Mouse (Mus musculus) hindbrain, embryonic 13.5 days (tissue): Measurements from ENCODE around the gene Tead3. TPM values are rescaled to one million over a fixed set of nuclear protein-coding genes. Genes with fewer than 3 reads are reported as not detected.
"Not testable (repeated sequence)": the region's sequence is repeated elsewhere in the genome, so short reads cannot be mapped to it uniquely, and the experiment has no call there.

ENCODE experiments used
- ATAC-seq: fragments of 200-750 bp; cut with Nextera tagmentation; 2 replicates; pipeline ENCODE4 v1.8.0; 2017; ENCODE audit warnings: moderate TSS enrichment; ENCODE audit not compliant: low FRiP score
- H3K27ac ChIP-seq: fragments of 300-500 bp; sonication (generic); 2 replicates; pipeline ENCODE4 v1.5.1; 2015; ENCODE audit warnings: inconsistent platforms, mild to moderate bottlenecking, moderate library complexity
- H3K27me3 ChIP-seq: fragments of 300-500 bp; sonication (generic); 2 replicates; pipeline ENCODE4 v1.6.1; 2015; ENCODE audit warnings: mild to moderate bottlenecking, inconsistent platforms
- H3K36me3 ChIP-seq: fragments of 300-500 bp; sonication (generic); 2 replicates; pipeline ENCODE4 v1.6.1; 2015; ENCODE audit warnings: mild to moderate bottlenecking, inconsistent platforms
- H3K4me1 ChIP-seq: fragments of 300-500 bp; sonication (generic); replicated peaks from 2 replicates; pipeline ENCODE4 v1.6.1; 2015; ENCODE audit warnings: inconsistent platforms
- H3K4me2 ChIP-seq: fragments of 300-500 bp; sonication (generic); 2 replicates; pipeline ENCODE4 v1.6.1; 2015; ENCODE audit warnings: inconsistent platforms, mild to moderate bottlenecking, moderate library complexity
- H3K4me3 ChIP-seq: fragments of 300-500 bp; sonication (generic); 2 replicates; pipeline ENCODE4 v1.5.1; 2015; ENCODE audit warnings: mild to moderate bottlenecking, inconsistent platforms
- H3K9ac ChIP-seq: fragments of 300-500 bp; sonication (generic); 2 replicates; pipeline ENCODE4 v1.6.1; 2015; ENCODE audit warnings: mild to moderate bottlenecking, inconsistent platforms
- H3K9me3 ChIP-seq: fragments of 300-500 bp; sonication (generic); 2 replicates; pipeline ENCODE4 v1.6.1; 2016; ENCODE audit warnings: inconsistent platforms
- WGBS: fragments of 180-500 bp; shearing (Covaris S2); methylation state at CpG from one replicate; pipeline ENCODE4 v1.1.7; 2015; 5-methylcytosine and 5-hydroxymethylcytosine counted together
- polyA plus RNA-seq: library from polyadenylated mRNA; unstranded; fragments of >200 nt; fragmentation: Nextera tagmentation; extraction: Ambion mirVana; gene quantifications from 2 replicates; pipeline ENCODE4 v1.2.1, GENCODE M21; 2015

The Tead3 gene
- polyA plus RNA-seq, 1 experiment from 2014 or later, result 1.8 TPM

- Histone ChIP-seq H3K9ac (no peak overlapping the region), H3K4me3 (no peak overlapping the region), H3K36me3 (no peaks in the 10 kb centered on the region), H3K27ac (no peak overlapping the region), H3K27me3 (peaks cover 42% of the 10 kb centered on the region), H3K4me2 (no peak overlapping the region), H3K9me3 (no peaks in the 10 kb centered on the region), H3K4me1 (no peaks in the 10 kb centered on the region; the same call in 1 of the 2 replicates)
- no peak for ATAC-seq
- WGBS, result 54% methylated on average over 1 of the region's 1 CpGs
These were observed 21.3 kb upstream of the Tead3 start for GRCm38 (mm10) chr17:28371941-28372340.

GRCm38 (mm10) chr17:28371286-28371685, 20.7 kb upstream of the Tead3 start:
- H3K4me3 ChIP-seq, result no peak overlapping the region
- H3K27me3 ChIP-seq, result peaks cover 38% of the 10 kb centered on the region
- no peak for ATAC-seq
- WGBS, result 67% methylated on average over 2 of the region's 2 CpGs
- no peaks in the 10 kb centered on the region for H3K36me3 ChIP-seq
- H3K27ac ChIP-seq, result no peak overlapping the region
- H3K9me3 ChIP-seq, result no peaks in the 10 kb centered on the region
- H3K9ac ChIP-seq, result no peak overlapping the region
- no peaks in the 10 kb centered on the region; the same call in 1 of the 2 replicates for H3K4me1 ChIP-seq
- H3K4me2 ChIP-seq, result no peak overlapping the region

- ATAC-seq, result no peak
- Histone ChIP-seq H3K4me2 (no peak overlapping the region), H3K4me1 (peaks cover 7% of the 10 kb centered on the region), H3K9me3 (no peaks in the 10 kb centered on the region), H3K4me3 (no peak overlapping the region), H3K27ac (no peak overlapping the region), H3K9ac (no peak overlapping the region), H3K36me3 (no peaks in the 10 kb centered on the region), H3K27me3 (peaks cover 36% of the 10 kb centered on the region)
- WGBS, result 77% methylated on average over 5 of the region's 5 CpGs
These were observed 18.4 kb upstream of the Tead3 start for GRCm38 (mm10) chr17:28369056-28369455.

DNA sequence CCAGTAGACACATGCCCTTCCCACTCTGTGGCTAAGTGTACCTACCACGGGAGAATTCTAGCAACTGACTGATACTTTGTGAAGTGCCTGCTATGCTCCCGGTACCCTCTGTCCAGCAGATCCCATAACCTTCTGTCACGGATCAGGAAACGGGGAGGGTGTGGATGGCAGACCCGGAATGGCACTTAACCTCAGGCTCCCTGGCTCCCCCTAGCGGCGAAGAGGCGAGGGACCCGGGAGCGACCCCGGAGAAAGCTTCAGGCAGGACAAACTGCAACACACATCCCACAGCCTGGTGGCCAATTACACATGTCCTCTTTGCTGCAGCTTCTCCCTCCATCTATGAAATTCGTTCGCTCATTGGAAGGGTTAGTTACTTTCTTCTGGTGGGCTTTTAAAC, 17.8 kb upstream of the Tead3 start:
- no peak overlapping the region for H3K27ac ChIP-seq
- no peak for ATAC-seq
- peaks cover 36% of the 10 kb centered on the region for H3K27me3 ChIP-seq
- WGBS, result 7% methylated on average over 13 of the region's 13 CpGs
- H3K36me3 ChIP-seq, result no peaks in the 10 kb centered on the region
- H3K4me2 ChIP-seq, result no peak overlapping the region
- no peak overlapping the region for H3K4me3 ChIP-seq
- no peak overlapping the region for H3K9ac ChIP-seq
- no peaks in the 10 kb centered on the region for H3K9me3 ChIP-seq
- peaks cover 13% of the 10 kb centered on the region for H3K4me1 ChIP-seq

DNA sequence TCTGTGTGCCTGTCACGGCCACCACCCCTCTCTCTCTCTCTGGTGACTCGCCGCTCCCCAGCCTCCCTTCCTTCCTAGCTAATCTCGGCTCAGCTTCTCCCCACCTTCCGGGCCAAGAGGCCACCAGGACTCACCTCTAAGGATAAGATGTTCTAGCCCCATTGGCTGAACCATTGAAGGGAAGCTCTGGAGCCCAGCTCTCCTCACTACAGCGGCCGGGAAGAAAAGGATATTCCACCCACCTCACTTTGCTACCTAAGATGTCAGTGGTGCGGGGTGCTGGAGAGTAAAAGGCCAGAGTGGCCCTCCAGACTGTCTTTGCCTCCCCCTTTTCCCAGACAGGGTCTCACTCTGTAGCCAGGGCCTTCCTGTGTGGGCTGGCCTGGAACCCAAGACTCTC, 14.5 kb upstream of the Tead3 start, which contains the start of gene Tulp1:
Gene Tulp1 (minus strand): TSS at position 101 of the 400 bp plus-strand sequence.
- peak within 1 kb of the TSS; percentile 22 for H3K4me3 ChIP-seq
- ATAC-seq, result no peak
- 34% methylated on average over 8 of the region's 8 CpGs for WGBS
- peak within 1 kb of the TSS; percentile 41 for H3K4me2 ChIP-seq
- peak within 1 kb of the TSS; percentile 49 for H3K9ac ChIP-seq
- no peaks in the 10 kb centered on the region for H3K9me3 ChIP-seq
- H3K27ac ChIP-seq, result no peak within 1 kb of the TSS
- H3K36me3 ChIP-seq, result no peaks in the 10 kb centered on the region
- H3K4me1 ChIP-seq, result peaks cover 27% of the 10 kb centered on the region
- H3K27me3 ChIP-seq, result peaks cover 64% of the 10 kb centered on the region

DNA sequence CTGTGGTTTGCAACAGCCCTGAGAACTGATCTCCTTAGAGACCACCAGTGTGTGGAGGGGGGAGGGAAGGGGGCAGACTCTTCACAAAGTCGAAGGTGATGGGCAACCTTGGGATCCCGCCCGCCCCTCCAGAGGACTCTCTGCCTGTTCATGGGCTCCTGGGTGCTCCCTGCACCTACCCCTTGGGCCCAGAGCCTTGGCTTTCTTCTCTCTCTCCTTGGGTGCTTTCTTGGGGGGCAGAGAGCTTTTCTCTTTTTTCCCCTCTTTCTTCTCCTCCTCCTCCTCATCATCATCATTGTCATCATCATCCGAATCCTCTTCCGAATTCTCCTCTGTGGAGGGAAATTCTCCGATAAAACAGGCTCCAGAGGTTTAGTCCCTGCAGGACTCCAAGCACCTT, 12.9 kb upstream of the Tead3 start:
- WGBS, result 11% methylated on average over 6 of the region's 6 CpGs
- Histone ChIP-seq H3K9me3 (no peaks in the 10 kb centered on the region), H3K27ac (no peak overlapping the region), H3K4me2 (peak overlapping the region; percentile 57), H3K4me3 (no peak overlapping the region), H3K4me1 (peaks cover 27% of the 10 kb centered on the region), H3K27me3 (peaks cover 80% of the 10 kb centered on the region), H3K9ac (peak overlapping the region; percentile 58; the same call in 1 of the 2 replicates), H3K36me3 (no peaks in the 10 kb centered on the region)
- ATAC-seq, result no peak

- Histone ChIP-seq H3K4me2 (peak overlapping the region; percentile 57), H3K27me3 (peaks cover 86% of the 10 kb centered on the region), H3K27ac (no peak overlapping the region), H3K4me3 (peak overlapping the region; percentile 36), H3K4me1 (peaks cover 27% of the 10 kb centered on the region), H3K9ac (peak overlapping the region; percentile 58; the same call in 1 of the 2 replicates), H3K9me3 (no peaks in the 10 kb centered on the region), H3K36me3 (no peaks in the 10 kb centered on the region)
- no peak for ATAC-seq
- 1% methylated on average over 25 of the region's 25 CpGs for WGBS
These were observed 12.2 kb upstream of the Tead3 start for GRCm38 (mm10) chr17:28362653-28363292.

- peaks cover 88% of the 10 kb centered on the region for H3K27me3 ChIP-seq
- no peak for ATAC-seq
- peaks cover 27% of the 10 kb centered on the region for H3K4me1 ChIP-seq
- peak overlapping the region; percentile 58; the same call in 1 of the 2 replicates for H3K9ac ChIP-seq
- no peaks in the 10 kb centered on the region for H3K36me3 ChIP-seq
- peak overlapping the region; percentile 36 for H3K4me3 ChIP-seq
- H3K27ac ChIP-seq, result no peak overlapping the region
- WGBS, result 32% methylated on average over 11 of the region's 11 CpGs
- peak overlapping the region; percentile 57 for H3K4me2 ChIP-seq
- H3K9me3 ChIP-seq, result no peaks in the 10 kb centered on the region
These were observed 11.5 kb upstream of the Tead3 start for GRCm38 (mm10) chr17:28361921-28362652.

DNA sequence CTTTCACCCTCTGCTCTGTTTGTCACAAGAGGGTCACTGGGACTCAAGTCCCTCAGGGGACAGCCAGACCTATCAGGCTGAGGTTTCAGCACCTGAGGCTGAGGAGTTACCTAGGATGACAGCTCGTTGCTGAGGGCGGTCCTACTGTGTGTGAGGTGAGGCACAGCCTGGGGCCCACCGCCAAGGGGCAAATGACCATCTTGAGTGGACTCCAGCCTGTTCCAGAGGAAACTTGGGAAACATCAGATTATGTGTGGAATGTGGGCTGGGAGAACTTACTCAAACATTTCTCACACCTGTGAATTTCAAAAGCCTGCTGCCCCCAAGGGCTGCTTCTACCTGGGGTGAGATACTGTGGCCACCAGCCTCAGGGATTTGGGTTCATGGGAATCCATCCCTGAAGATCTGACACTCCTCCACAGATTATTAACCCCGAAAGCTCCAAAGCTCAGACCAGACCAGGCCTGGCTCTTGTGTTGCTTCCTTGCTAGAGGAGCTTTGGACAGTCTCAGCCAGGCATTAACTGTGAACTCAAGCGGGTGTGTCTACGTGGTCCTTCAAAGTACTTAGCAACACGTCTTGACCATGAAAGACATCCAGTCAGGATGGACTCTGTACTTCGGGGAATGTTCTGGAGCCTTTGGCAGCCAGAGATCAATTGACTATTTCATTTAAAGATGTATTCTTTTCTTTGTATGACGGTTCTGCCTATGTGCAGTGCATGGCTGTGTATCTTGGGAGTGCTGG, 10.1 kb upstream of the Tead3 start:
- Histone ChIP-seq H3K4me2 (no peak overlapping the region), H3K27ac (no peak overlapping the region), H3K9me3 (no peaks in the 10 kb centered on the region), H3K36me3 (no peaks in the 10 kb centered on the region), H3K27me3 (peaks cover 83% of the 10 kb centered on the region), H3K9ac (no peak overlapping the region), H3K4me3 (no peak overlapping the region), H3K4me1 (peaks cover 27% of the 10 kb centered on the region)
- WGBS, result 80% methylated on average over 9 of the region's 9 CpGs
- no peak for ATAC-seq

DNA sequence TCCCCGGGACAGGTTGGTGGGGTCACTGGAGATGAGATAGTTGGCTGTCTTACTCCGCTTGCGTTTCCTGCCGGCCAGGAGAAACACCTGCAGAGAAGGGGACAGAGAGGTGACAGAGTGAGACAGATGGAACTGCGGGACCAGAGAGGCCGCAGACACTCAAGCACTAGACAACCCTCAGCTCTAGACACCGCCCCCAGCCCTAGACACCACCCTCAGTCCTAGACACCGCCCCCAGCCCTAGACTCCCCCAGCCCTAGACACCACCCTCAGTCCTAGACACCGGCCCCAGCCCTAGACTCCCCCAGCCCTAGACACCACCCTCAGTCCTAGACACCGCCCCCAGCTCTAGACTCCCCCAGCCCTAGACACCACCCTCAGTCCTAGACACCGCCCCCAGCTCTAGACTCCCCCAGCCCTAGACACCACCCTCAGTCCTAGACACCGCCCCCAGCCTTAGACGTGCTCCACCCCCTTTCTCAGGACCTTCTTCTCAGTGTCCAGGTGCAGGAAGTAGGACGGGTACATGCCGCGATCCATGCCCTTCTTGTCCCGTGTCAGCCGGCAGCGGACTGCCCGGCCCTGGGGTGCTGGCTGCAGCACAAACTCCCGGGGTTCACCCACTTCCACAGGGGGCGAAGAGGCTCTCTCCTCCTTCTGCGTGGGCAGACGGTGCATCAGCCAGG, 8.1 kb upstream of the Tead3 start:
- H3K27me3 ChIP-seq, result peaks cover 67% of the 10 kb centered on the region
- H3K36me3 ChIP-seq, H3K9ac ChIP-seq, ATAC-seq, H3K27ac ChIP-seq, H3K4me3 ChIP-seq, H3K9me3 ChIP-seq, H3K4me2 ChIP-seq: not testable (repeated sequence)
- 16% methylated on average over 21 of the region's 24 CpGs for WGBS
- peaks cover 17% of the 10 kb centered on the region for H3K4me1 ChIP-seq

- 90% methylated on average over 12 of the region's 12 CpGs for WGBS
- H3K27me3 ChIP-seq, result peaks cover 67% of the 10 kb centered on the region
These were observed 5.3 kb upstream of the Tead3 start for GRCm38 (mm10) chr17:28355871-28356270.

DNA sequence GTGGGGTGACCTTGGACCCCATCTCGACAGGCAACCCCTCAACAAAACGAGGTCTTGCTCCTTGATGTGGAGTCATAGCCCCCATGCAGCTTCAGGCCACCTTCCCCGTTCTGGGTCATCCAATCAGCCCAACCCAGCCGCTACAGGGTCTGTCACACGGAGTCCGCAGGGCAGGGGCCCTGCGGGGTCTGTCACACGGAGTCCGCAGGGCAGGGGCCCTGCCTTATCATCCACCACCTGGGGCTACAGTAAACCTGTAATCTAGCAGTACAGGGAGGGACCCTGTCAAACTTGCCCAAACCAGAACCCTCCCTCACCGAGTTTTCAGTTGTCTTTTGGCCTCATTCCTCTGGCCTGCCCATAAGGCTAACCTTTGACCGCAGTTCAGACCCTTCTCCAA, 1.4 kb upstream of the Tead3 start:
- no peak for ATAC-seq
- H3K9ac ChIP-seq, result no peak overlapping the region
- no peaks in the 10 kb centered on the region for H3K36me3 ChIP-seq
- no peaks in the 10 kb centered on the region for H3K9me3 ChIP-seq
- no peak overlapping the region for H3K4me3 ChIP-seq
- peaks cover 37% of the 10 kb centered on the region for H3K4me1 ChIP-seq
- WGBS, result 10% methylated on average over 11 of the region's 11 CpGs
- no peak overlapping the region for H3K27ac ChIP-seq
- H3K27me3 ChIP-seq, result peaks cover 62% of the 10 kb centered on the region
- no peak overlapping the region; the same call in 1 of the 2 replicates for H3K4me2 ChIP-seq

More at GRCm38 (mm10) chr17:28355871-28356270, 5.3 kb upstream of the Tead3 start:
- peaks cover 8% of the 10 kb centered on the region for H3K4me1 ChIP-seq
- no peak overlapping the region for H3K4me3 ChIP-seq
- no peak overlapping the region for H3K9ac ChIP-seq
- no peaks in the 10 kb centered on the region for H3K9me3 ChIP-seq
- ATAC-seq, result no peak
- no peaks in the 10 kb centered on the region for H3K36me3 ChIP-seq
- H3K4me2 ChIP-seq, result no peak overlapping the region
- no peak overlapping the region for H3K27ac ChIP-seq
